Mouse (Mus musculus): ENCODE data around the gene Rhd. TPM values are rescaled to one million over a fixed set of nuclear protein-coding genes. Genes with fewer than 3 reads are reported as not detected.

Gene Rhd
- polyA plus RNA-seq, 1 experiment, result not detected

- Histone ChIP-seq H3K4me1 (ENCODE audit: control insufficient read depth, insufficient read depth, low read length) (peaks cover 47% of the 10 kb centered on the region), H3K27ac (ENCODE audit: insufficient read depth, low read depth, low read length) (0 out of 2 replicates have a peak overlapping the region, but pooled peaks have one; percentile 15), H3K4me3 (ENCODE audit: insufficient read depth, low read length) (no peak overlapping the region)
- TF ChIP-seq CTCF (IDR thresholded peaks at IDR 0.05; ENCODE audit: low read depth, low read length) (no peak), POLR2A (IDR thresholded peaks at IDR 0.05; ENCODE audit: borderline replicate concordance, low read depth, low read length) (no peak)
Observed at GRCm38 (mm10) chr4:134840231-134840630, 24.1 kb upstream of the Rhd start.

GRCm38 (mm10) chr4:134843566-134843965 is 20.8 kb upstream of the Rhd start:
- Histone ChIP-seq H3K27ac (ENCODE audit: insufficient read depth, low read depth, low read length) (no peak overlapping the region), H3K4me1 (ENCODE audit: control insufficient read depth, insufficient read depth, low read length) (peaks cover 41% of the 10 kb centered on the region), H3K4me3 (ENCODE audit: insufficient read depth, low read length) (no peak overlapping the region)
- TF ChIP-seq CTCF (IDR thresholded peaks at IDR 0.05; ENCODE audit: low read depth, low read length) (no peak), POLR2A (IDR thresholded peaks at IDR 0.05; ENCODE audit: borderline replicate concordance, low read depth, low read length) (no peak)

- Histone ChIP-seq H3K4me1 (ENCODE audit: control insufficient read depth, insufficient read depth, low read length) (peaks cover 31% of the 10 kb centered on the region), H3K4me3 (ENCODE audit: insufficient read depth, low read length) (no peak overlapping the region), H3K27ac (ENCODE audit: insufficient read depth, low read depth, low read length) (peak overlapping the region; percentile 46; the same call in 1 of the 2 replicates)
- TF ChIP-seq POLR2A (IDR thresholded peaks at IDR 0.05; ENCODE audit: borderline replicate concordance, low read depth, low read length) (no peak), CTCF (IDR thresholded peaks at IDR 0.05; ENCODE audit: low read depth, low read length) (no peak)
Observed at GRCm38 (mm10) chr4:134847587-134847986, 16.7 kb upstream of the Rhd start.

- Histone ChIP-seq H3K27ac (ENCODE audit: insufficient read depth, low read depth, low read length) (no peak overlapping the region), H3K4me1 (ENCODE audit: control insufficient read depth, insufficient read depth, low read length) (peaks cover 24% of the 10 kb centered on the region), H3K4me3 (ENCODE audit: insufficient read depth, low read length) (no peak overlapping the region)
- TF ChIP-seq POLR2A (IDR thresholded peaks at IDR 0.05; ENCODE audit: borderline replicate concordance, low read depth, low read length) (no peak), CTCF (IDR thresholded peaks at IDR 0.05; ENCODE audit: low read depth, low read length) (no peak)
Observed at GRCm38 (mm10) chr4:134850551-134850950, 13.8 kb upstream of the Rhd start.

- Histone ChIP-seq H3K4me1 (ENCODE audit: control insufficient read depth, insufficient read depth, low read length) (peaks cover 21% of the 10 kb centered on the region), H3K4me3 (ENCODE audit: insufficient read depth, low read length) (no peak overlapping the region), H3K27ac (ENCODE audit: insufficient read depth, low read depth, low read length) (no peak overlapping the region)
- TF ChIP-seq POLR2A (IDR thresholded peaks at IDR 0.05; ENCODE audit: borderline replicate concordance, low read depth, low read length) (no peak), CTCF (IDR thresholded peaks at IDR 0.05; ENCODE audit: low read depth, low read length) (no peak)
Observed at GRCm38 (mm10) chr4:134851236-134851635, 13.1 kb upstream of the Rhd start.

GRCm38 (mm10) chr4:134851876-134852275 is 12.5 kb upstream of the Rhd start:
- TF ChIP-seq CTCF (IDR thresholded peaks at IDR 0.05; ENCODE audit: low read depth, low read length), result no peak
- TF ChIP-seq POLR2A (IDR thresholded peaks at IDR 0.05; ENCODE audit: borderline replicate concordance, low read depth, low read length), result no peak
- Histone ChIP-seq H3K4me3 (ENCODE audit: insufficient read depth, low read length) (peak overlapping the region; percentile 82), H3K4me1 (ENCODE audit: control insufficient read depth, insufficient read depth, low read length) (peaks cover 18% of the 10 kb centered on the region), H3K27ac (ENCODE audit: insufficient read depth, low read depth, low read length) (no peak overlapping the region)

GRCm38 (mm10) chr4:134852438-134853255 is 11.7 kb upstream of the Rhd start:
- no peak for TF ChIP-seq POLR2A (IDR thresholded peaks at IDR 0.05; ENCODE audit: borderline replicate concordance, low read depth, low read length)
- no peak for TF ChIP-seq CTCF (IDR thresholded peaks at IDR 0.05; ENCODE audit: low read depth, low read length)
- H3K4me3 ChIP-seq (ENCODE audit: insufficient read depth, low read length), result peak overlapping the region; percentile 82
- H3K4me1 ChIP-seq (ENCODE audit: control insufficient read depth, insufficient read depth, low read length), result peaks cover 16% of the 10 kb centered on the region
- peak overlapping the region; percentile 39 for H3K27ac ChIP-seq (ENCODE audit: insufficient read depth, low read depth, low read length)

GRCm38 (mm10) chr4:134853259-134853636 is 11.1 kb upstream of the Rhd start, which contains the start of gene Maco1:
Gene Maco1, minus strand, starts transcription at chr4:134853345.
- H3K4me1 ChIP-seq (ENCODE audit: control insufficient read depth, insufficient read depth, low read length), result peaks cover 11% of the 10 kb centered on the region
- peak within 1 kb of the TSS; percentile 82 for H3K4me3 ChIP-seq (ENCODE audit: insufficient read depth, low read length)
- peak within 1 kb of the TSS; percentile 59 for H3K27ac ChIP-seq (ENCODE audit: insufficient read depth, low read depth, low read length)
- TF ChIP-seq CTCF (IDR thresholded peaks at IDR 0.05; ENCODE audit: low read depth, low read length) (no peak), POLR2A (IDR thresholded peaks at IDR 0.05; ENCODE audit: borderline replicate concordance, low read depth, low read length) (no peak)

- Histone ChIP-seq H3K4me3 (ENCODE audit: insufficient read depth, low read length) (peak overlapping the region; percentile 69), H3K4me1 (ENCODE audit: control insufficient read depth, insufficient read depth, low read length) (peaks cover 9% of the 10 kb centered on the region), H3K27ac (ENCODE audit: insufficient read depth, low read depth, low read length) (peak overlapping the region; percentile 59)
- TF ChIP-seq CTCF (IDR thresholded peaks at IDR 0.05; ENCODE audit: low read depth, low read length), result no peak
- no peak for TF ChIP-seq POLR2A (IDR thresholded peaks at IDR 0.05; ENCODE audit: borderline replicate concordance, low read depth, low read length)
Observed at GRCm38 (mm10) chr4:134853637-134854485, 10.5 kb upstream of the Rhd start.

Measured in bone marrow macrophage, adult 2 months (primary cell).